Mouse (Mus musculus) left cerebral cortex, adult 9 months (tissue): ENCODE results near the gene Aqp2.

Source experiments
- DNase-seq, 2 experiments: peaks; one replicate each; pipeline ENCODE4 v3.0.0; 2022; ENCODE audit warnings: low spot score in 2 of 2

Aqp2 gene

DNA sequence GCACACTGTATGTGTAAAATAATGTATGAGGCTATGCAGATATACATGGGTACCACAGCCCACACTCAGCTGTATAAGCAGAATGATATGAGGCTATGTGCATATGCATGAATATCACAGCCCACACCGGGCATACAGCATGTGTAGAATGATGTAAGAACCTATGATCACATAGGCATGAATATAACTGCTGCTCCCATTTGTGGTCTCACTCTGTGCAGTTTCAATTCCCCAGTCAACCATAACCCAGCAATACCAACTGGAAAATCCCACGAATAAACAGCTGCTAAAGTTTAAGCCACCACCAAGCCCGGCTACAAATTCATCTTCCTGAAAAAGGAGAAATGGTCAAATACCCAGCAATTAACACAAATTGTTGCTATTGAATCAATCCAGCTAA lies 39.7 kb downstream of the Aqp2 start:
- no peak for DNase-seq

DNA sequence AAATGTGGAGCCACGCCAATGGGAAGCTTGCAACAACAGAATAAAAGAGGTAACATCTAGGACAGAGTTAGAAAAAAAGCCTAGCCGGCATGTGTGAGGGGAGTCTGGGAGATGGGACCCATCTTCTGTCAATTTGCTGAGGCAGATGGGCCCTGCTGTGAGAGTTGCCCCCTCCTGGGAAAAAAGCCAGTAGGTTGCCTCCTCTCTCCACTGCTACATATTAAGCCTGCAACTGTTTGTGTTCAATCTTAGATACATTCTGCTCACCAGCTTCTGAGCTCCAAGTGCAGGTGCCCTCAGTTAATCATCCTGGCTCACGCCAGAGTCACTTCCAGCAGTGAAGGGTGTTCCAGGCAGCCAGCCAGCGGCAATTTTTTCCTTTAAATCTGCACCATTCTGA lies 41.0 kb downstream of the Aqp2 start:
- peak in 1 of 2 experiments; percentile 24 for DNase-seq

DNA sequence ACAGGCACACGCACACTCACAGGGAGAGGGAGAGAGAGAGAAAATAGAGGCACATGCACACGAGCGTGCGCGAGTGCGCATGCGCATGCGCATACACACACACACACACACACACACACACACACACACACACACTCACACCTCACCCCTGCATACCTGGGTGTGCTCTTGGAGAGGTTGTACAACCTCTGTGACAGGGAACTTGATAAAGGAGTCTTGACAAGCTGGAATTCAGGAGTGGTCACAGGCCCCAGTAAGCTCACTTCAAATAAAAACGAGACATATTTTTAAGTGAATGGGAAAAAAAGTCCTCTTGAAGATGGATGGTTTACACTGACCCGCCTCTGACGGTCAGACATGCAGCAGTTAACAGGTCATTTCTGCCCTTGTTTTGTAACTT lies 43.2 kb downstream of the Aqp2 start:
- no peak for DNase-seq

DNA sequence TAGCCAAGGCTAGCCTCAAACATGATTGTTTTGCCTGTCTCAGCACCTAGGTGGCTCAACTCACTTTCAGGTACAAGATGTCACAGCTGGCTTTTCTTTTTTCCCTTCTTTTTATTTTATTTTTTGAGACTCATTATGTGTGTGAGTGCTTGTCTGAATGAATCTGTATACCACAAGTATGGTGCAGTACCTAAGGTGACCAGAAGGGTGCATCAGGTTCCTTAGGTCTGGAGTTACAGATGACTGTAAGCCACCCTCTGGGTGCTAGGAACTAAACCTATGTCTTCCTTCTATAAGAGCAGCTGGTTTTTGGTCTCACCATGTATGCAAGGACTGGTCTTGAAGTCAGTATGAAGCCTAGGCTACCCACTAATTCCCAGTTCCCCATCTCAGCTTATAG lies 52.8 kb downstream of the Aqp2 start:
- no peak for DNase-seq
